Mouse (Mus musculus) embryonic facial prominence, embryonic 14.5 days (tissue): Measurements from ENCODE around the gene Rbm7. TPM values are rescaled to one million over a fixed set of nuclear protein-coding genes. Genes with fewer than 3 reads are reported as not detected.
"Not testable (repeated sequence)": the region's sequence is repeated elsewhere in the genome, so short reads cannot be mapped to it uniquely, and the experiment has no call there.

ENCODE experiments used
- ATAC-seq: fragments of 200-750 bp; cut with Nextera tagmentation; 2 replicates; pipeline ENCODE4 v1.8.0; 2017; ENCODE audit warnings: low read depth, moderate number of reproducible peaks, moderate TSS enrichment
- DNase-seq: peaks from one replicate; pipeline ENCODE4 v3.0.0-alpha.2; 2015; ENCODE audit warnings: low spot score
- H3K27ac ChIP-seq: fragments of 300-500 bp; sonication (generic); replicated peaks from 2 replicates; pipeline ENCODE4 v1.5.1; 2014; ENCODE audit warnings: low read depth, mild to moderate bottlenecking, low read length, moderate library complexity
- H3K27me3 ChIP-seq: fragments of 300-500 bp; sonication (generic); replicated peaks from 2 replicates; pipeline ENCODE4 v1.6.1; 2014; ENCODE audit warnings: low read length; ENCODE audit not compliant: control insufficient read depth, insufficient read depth
- H3K36me3 ChIP-seq: fragments of 300-500 bp; sonication (generic); 2 replicates; pipeline ENCODE4 v1.6.1; 2014; ENCODE audit warnings: low read length, mixed read lengths; ENCODE audit not compliant: control insufficient read depth, insufficient read depth
- H3K4me1 ChIP-seq: fragments of 300-500 bp; sonication (generic); 2 replicates; pipeline ENCODE4 v1.6.1; 2014; ENCODE audit warnings: antibody characterized with exemption, low read length; ENCODE audit not compliant: control insufficient read depth, insufficient read depth
- H3K4me2 ChIP-seq: fragments of 300-500 bp; sonication (generic); 2 replicates; pipeline ENCODE4 v1.6.1; 2014; ENCODE audit warnings: low read depth, mild to moderate bottlenecking, low read length, moderate library complexity, mixed read lengths
- H3K4me3 ChIP-seq: fragments of 300-500 bp; sonication (generic); 2 replicates; pipeline ENCODE4 v1.5.1; 2014; ENCODE audit warnings: low read depth, mild to moderate bottlenecking, low read length
- H3K9ac ChIP-seq: fragments of 300-500 bp; sonication (generic); 2 replicates; pipeline ENCODE4 v1.6.1; 2014; ENCODE audit warnings: low read depth, mild to moderate bottlenecking, low read length, moderate library complexity, mixed read lengths
- H3K9me3 ChIP-seq: fragments of 300-500 bp; sonication (generic); 2 replicates; pipeline ENCODE4 v1.6.1; 2016; ENCODE audit warnings: low read length; ENCODE audit not compliant: control insufficient read depth
- WGBS: fragments of 180-500 bp; shearing (Covaris S2); extraction: QIAGEN DNeasy Blood & Tissue Kit; methylation state at CpG from one replicate; pipeline ENCODE4 v1.1.7; 2014; 5-methylcytosine and 5-hydroxymethylcytosine counted together
- polyA plus RNA-seq: library from polyadenylated mRNA; unstranded; fragments of >200 nt; fragmentation: Nextera tagmentation; extraction: Ambion mirVana; gene quantifications from 2 replicates; pipeline ENCODE4 v1.2.1, GENCODE M21; 2014

Gene Rbm7
- 107 and 109 TPM in 2 replicates for polyA plus RNA-seq

GRCm38 (mm10) chr9:48494817-48495547 lies at the start of gene Rbm7, which contains the start of gene Gm5617:
Gene Rbm7 (minus strand): TSS chr9:48495299.
Gene Gm5617 (plus strand): TSS chr9:48495442.
- Histone ChIP-seq H3K4me2 (peak within 1 kb of the TSS; percentile 82), H3K27ac (peak within 1 kb of the TSS; percentile 91), H3K36me3 (peaks cover 39% of the 10 kb centered on the region), H3K27me3 (no peaks in the 10 kb centered on the region), H3K9ac (peak within 1 kb of the TSS; percentile 97), H3K4me3 (peak within 1 kb of the TSS; percentile 98), H3K9me3 (no peaks in the 10 kb centered on the region), H3K4me1 (peaks cover 14% of the 10 kb centered on the region)
- peak; percentile 98 for DNase-seq
- under 1% methylated on average over 56 of the region's 72 CpGs for WGBS
- peak; percentile 100 for ATAC-seq

- peak overlapping the region; percentile 23 for H3K4me3 ChIP-seq
- no peaks in the 10 kb centered on the region for H3K36me3 ChIP-seq
- H3K27me3 ChIP-seq, result no peaks in the 10 kb centered on the region
- H3K9ac ChIP-seq, result no peak overlapping the region; the same call in 1 of the 2 replicates
- WGBS, result 9% methylated on average over 12 of the region's 12 CpGs
- peak; percentile 43 for DNase-seq
- peak overlapping the region; percentile 54 for H3K4me2 ChIP-seq
- H3K4me1 ChIP-seq, result peaks cover 11% of the 10 kb centered on the region
- H3K27ac ChIP-seq, result 0 out of 2 replicates have a peak overlapping the region, but pooled peaks have one; percentile 15
- H3K9me3 ChIP-seq, result peaks cover 22% of the 10 kb centered on the region; the same call in 1 of the 2 replicates
- ATAC-seq, result no peak
Measured at GRCm38 (mm10) chr9:48538688-48539087, 43.6 kb upstream of the Rbm7 start.

GRCm38 (mm10) chr9:48538044-48538645 lies 43.0 kb upstream of the Rbm7 start:
- 2% methylated on average over 17 of the region's 17 CpGs for WGBS
- no peaks in the 10 kb centered on the region for H3K36me3 ChIP-seq
- ATAC-seq, result peak; percentile 53; the same call in 1 of the 2 replicates
- H3K27ac ChIP-seq, result 0 out of 2 replicates have a peak overlapping the region, but pooled peaks have one; percentile 15
- H3K4me2 ChIP-seq, result peak overlapping the region; percentile 54
- peaks cover 18% of the 10 kb centered on the region; the same call in 1 of the 2 replicates for H3K9me3 ChIP-seq
- H3K4me1 ChIP-seq, result peaks cover 11% of the 10 kb centered on the region
- peak; percentile 16 for DNase-seq
- peak overlapping the region; percentile 42; the same call in 1 of the 2 replicates for H3K9ac ChIP-seq
- peak overlapping the region; percentile 23 for H3K4me3 ChIP-seq
- no peaks in the 10 kb centered on the region for H3K27me3 ChIP-seq

- WGBS, result 33% methylated on average over 1 of the region's 1 CpGs
- peak; percentile 39 for DNase-seq
- H3K9ac ChIP-seq, H3K27ac ChIP-seq, ATAC-seq, H3K36me3 ChIP-seq, H3K4me3 ChIP-seq, H3K4me2 ChIP-seq, H3K27me3 ChIP-seq: not testable (repeated sequence)
- peaks cover 15% of the 10 kb centered on the region; the same call in 1 of the 2 replicates for H3K9me3 ChIP-seq
- H3K4me1 ChIP-seq, result peaks cover 11% of the 10 kb centered on the region
Measured at GRCm38 (mm10) chr9:48537616-48538015, 42.5 kb upstream of the Rbm7 start.

- no peak overlapping the region for H3K4me2 ChIP-seq
- peaks cover 3% of the 10 kb centered on the region; the same call in 1 of the 2 replicates for H3K9me3 ChIP-seq
- H3K27ac ChIP-seq, result no peak overlapping the region
- no peak overlapping the region for H3K9ac ChIP-seq
- H3K27me3 ChIP-seq, result no peaks in the 10 kb centered on the region
- ATAC-seq (no peak), DNase-seq (peak; percentile 17)
- 29% methylated on average over 1 of the region's 1 CpGs for WGBS
- H3K4me1 ChIP-seq, result peaks cover 11% of the 10 kb centered on the region
- H3K4me3 ChIP-seq, result no peak overlapping the region
- H3K36me3 ChIP-seq, result no peaks in the 10 kb centered on the region
Measured at GRCm38 (mm10) chr9:48536414-48536813, 41.3 kb upstream of the Rbm7 start.

GRCm38 (mm10) chr9:48532730-48533129 lies 37.6 kb upstream of the Rbm7 start:
- H3K9me3 ChIP-seq, result no peaks in the 10 kb centered on the region
- H3K36me3 ChIP-seq, result no peaks in the 10 kb centered on the region
- no peak overlapping the region for H3K4me2 ChIP-seq
- H3K27me3 ChIP-seq, result no peaks in the 10 kb centered on the region
- DNase-seq (no peak), ATAC-seq (no peak)
- H3K9ac ChIP-seq, result no peak overlapping the region
- WGBS, result 82% methylated on average over 2 of the region's 2 CpGs
- no peak overlapping the region for H3K27ac ChIP-seq
- no peak overlapping the region for H3K4me3 ChIP-seq
- no peaks in the 10 kb centered on the region for H3K4me1 ChIP-seq

- Histone ChIP-seq H3K9ac (no peak overlapping the region), H3K27ac (no peak overlapping the region), H3K27me3 (no peaks in the 10 kb centered on the region), H3K4me1 (no peaks in the 10 kb centered on the region), H3K9me3 (no peaks in the 10 kb centered on the region), H3K4me2 (no peak overlapping the region), H3K4me3 (no peak overlapping the region), H3K36me3 (no peaks in the 10 kb centered on the region)
- 67% methylated on average over 3 of the region's 3 CpGs for WGBS
- DNase-seq (no peak), ATAC-seq (no peak)
Measured at GRCm38 (mm10) chr9:48532203-48532602, 37.1 kb upstream of the Rbm7 start.

GRCm38 (mm10) chr9:48531294-48531693 lies 36.2 kb upstream of the Rbm7 start:
- DNase-seq (no peak), ATAC-seq (no peak)
- H3K9ac ChIP-seq, result no peak overlapping the region
- no peaks in the 10 kb centered on the region for H3K27me3 ChIP-seq
- WGBS, result 76% methylated on average over 4 of the region's 4 CpGs
- no peak overlapping the region for H3K4me2 ChIP-seq
- H3K27ac ChIP-seq, result no peak overlapping the region
- H3K4me1 ChIP-seq, result no peaks in the 10 kb centered on the region
- H3K4me3 ChIP-seq, result no peak overlapping the region
- no peaks in the 10 kb centered on the region for H3K36me3 ChIP-seq
- no peaks in the 10 kb centered on the region for H3K9me3 ChIP-seq
